8 mouse cellular contexts compared by ENCODE assay signal in genomic region chr10:116260658-116261433, GRCm38 (mm10). TPM values are rescaled to one million over a fixed set of nuclear protein-coding genes. Genes with fewer than 3 reads are reported as not detected.
DNase-seq lines count a peak whose midpoint lies in the region; ATAC-seq and TF ChIP-seq lines count a peak whose summit lies in the region.

No protein-coding gene starts in this region.

- H3K9me3 ChIP-seq in intestine, embryonic 15.5 days, result no peaks in the 10 kb centered on the region
- H3K9me3 ChIP-seq in intestine, postnatal 0 days (ENCODE audit: control insufficient read depth), result no peaks in the 10 kb centered on the region
- H3K9me3 ChIP-seq in embryonic facial prominence, embryonic 10.5 days, result no peaks in the 10 kb centered on the region
- no peaks in the 10 kb centered on the region for H3K9me3 ChIP-seq in limb, embryonic 14.5 days (ENCODE audit: control insufficient read depth, low read length)

- no peak overlapping the region for H3K4me2 ChIP-seq in intestine, embryonic 15.5 days (replicated peaks)
- H3K4me2 ChIP-seq in intestine, postnatal 0 days (replicated peaks; ENCODE audit: low read depth), result no peak overlapping the region
- H3K4me2 ChIP-seq in limb, embryonic 14.5 days (replicated peaks; ENCODE audit: low read depth, low read length, severe bottlenecking), result no peak overlapping the region

- peaks cover 10% of the 10 kb centered on the region; the same call in 1 of the 2 replicates for H3K4me1 ChIP-seq in intestine, embryonic 15.5 days (replicated peaks)
- no peaks in the 10 kb centered on the region for H3K4me1 ChIP-seq in intestine, postnatal 0 days (replicated peaks; ENCODE audit: control insufficient read depth, insufficient read depth, low read length)
- H3K4me1 ChIP-seq in embryonic facial prominence, embryonic 10.5 days, result peaks cover 13% of the 10 kb centered on the region; the same call in 1 of the 2 replicates
- peaks cover 12% of the 10 kb centered on the region; the same call in 1 of the 2 replicates for H3K4me1 ChIP-seq in limb, embryonic 14.5 days (ENCODE audit: control insufficient read depth, insufficient read depth, low read length)

- peak; percentile 44; the same call in 1 of the 2 replicates for ATAC-seq in intestine, embryonic 15.5 days
- no peak for ATAC-seq in intestine, postnatal 0 days
- peak; percentile 50 for ATAC-seq in limb, embryonic 14.5 days (ENCODE audit: low FRiP score, low read depth)
- no peak for ATAC-seq in monocyte, adult 5-6 weeks (replicated peaks; ENCODE audit: insufficient number of reproducible peaks, low FRiP score, low TSS enrichment, poor library complexity, severe bottlenecking)

- TF ChIP-seq CTCF in intestine, postnatal 0 days (IDR thresholded peaks at IDR 0.05; ENCODE audit: low read depth), result no peak

- DNase-seq in NIH3T3 (ENCODE audit: low read depth), result peak; percentile 80
- peak; percentile 18 for DNase-seq in embryonic facial prominence, embryonic 10.5 days (ENCODE audit: low spot score)
- peak; percentile 57 to 71 for DNase-seq in heart, postnatal 14 days
- peak; percentile 65 for DNase-seq in limb, embryonic 14.5 days (ENCODE audit: low spot score)
- no peak for DNase-seq in spleen, postnatal 4 days (ENCODE audit: low spot score in 2 of 2)

- no peak overlapping the region; the same call in 1 of the 2 replicates for H3K27ac ChIP-seq in intestine, embryonic 15.5 days
- H3K27ac ChIP-seq in intestine, postnatal 0 days (ENCODE audit: low read depth, low read length), result no peak overlapping the region
- H3K27ac ChIP-seq in embryonic facial prominence, embryonic 10.5 days (replicated peaks), result no peak overlapping the region; the same call in 1 of the 2 replicates
- no peak overlapping the region for H3K27ac ChIP-seq in limb, embryonic 14.5 days (replicated peaks; ENCODE audit: low read depth, low read length)

- no peak overlapping the region for H3K9ac ChIP-seq in intestine, embryonic 15.5 days
- H3K9ac ChIP-seq in intestine, postnatal 0 days (ENCODE audit: low read depth, low read length), result no peak overlapping the region
- no peak overlapping the region for H3K9ac ChIP-seq in limb, embryonic 14.5 days (ENCODE audit: low read depth, low read length, severe bottlenecking)

- intact Hi-C loops in heart, postnatal 14 days (cut with DNase I), result no loop called here

- no peak overlapping the region for H3K4me3 ChIP-seq in intestine, embryonic 15.5 days (replicated peaks)
- H3K4me3 ChIP-seq in intestine, postnatal 0 days (ENCODE audit: low read depth, low read length), result no peak overlapping the region
- no peak overlapping the region for H3K4me3 ChIP-seq in embryonic facial prominence, embryonic 10.5 days
- H3K4me3 ChIP-seq in limb, embryonic 14.5 days (replicated peaks; ENCODE audit: low read length), result no peak overlapping the region

- H3K36me3 ChIP-seq in intestine, embryonic 15.5 days, result no peaks in the 10 kb centered on the region
- no peaks in the 10 kb centered on the region for H3K36me3 ChIP-seq in intestine, postnatal 0 days (ENCODE audit: control insufficient read depth, insufficient read depth)
- no peaks in the 10 kb centered on the region for H3K36me3 ChIP-seq in embryonic facial prominence, embryonic 10.5 days (replicated peaks)
- H3K36me3 ChIP-seq in limb, embryonic 14.5 days (ENCODE audit: control insufficient read depth, insufficient read depth, low read length), result no peaks in the 10 kb centered on the region

- WGBS in intestine, embryonic 15.5 days, result 49% methylated on average over 13 of the region's 13 CpGs
- 44% methylated on average over 13 of the region's 13 CpGs for WGBS in intestine, postnatal 0 days
- 75% methylated on average over 13 of the region's 13 CpGs for WGBS in embryonic facial prominence, embryonic 10.5 days
- WGBS in limb, embryonic 14.5 days, result 63% methylated on average over 13 of the region's 13 CpGs

- H3K27me3 ChIP-seq in intestine, embryonic 15.5 days (replicated peaks), result no peaks in the 10 kb centered on the region
- no peaks in the 10 kb centered on the region for H3K27me3 ChIP-seq in intestine, postnatal 0 days (replicated peaks; ENCODE audit: control insufficient read depth, insufficient read depth, low read length)
- H3K27me3 ChIP-seq in embryonic facial prominence, embryonic 10.5 days (replicated peaks; ENCODE audit: low read depth, poor library complexity, severe bottlenecking), result no peaks in the 10 kb centered on the region
- no peaks in the 10 kb centered on the region for H3K27me3 ChIP-seq in limb, embryonic 14.5 days (ENCODE audit: control insufficient read depth, insufficient read depth, low read length)

- TF ChIP-seq POLR2A in limb, embryonic 14.5 days (IDR thresholded peaks at IDR 0.05; ENCODE audit: borderline replicate concordance, extremely low read depth, insufficient read depth, insufficient read length), result no peak

RNA-seq across cellular contexts. Expression of gene Ptprb, which starts 14.5 kb away (rescaled TPM):
- polyA plus RNA-seq in intestine, embryonic 15.5 days (2015; fragmentation: Nextera tagmentation; extraction: Ambion mirVana), result 4.6 and 4.7 TPM in 2 replicates
- polyA plus RNA-seq in intestine, postnatal 0 days (2015; fragmentation: Nextera tagmentation; extraction: Ambion mirVana), result 3.2 and 3.7 TPM in 2 replicates
- 1.9 and 2.0 TPM in 2 replicates for polyA plus RNA-seq in embryonic facial prominence, embryonic 10.5 days (2016; fragmentation: Nextera tagmentation; extraction: Ambion mirVana)
- total RNA-seq in heart, postnatal 14 days (2021), result 100 to 1,000 TPM in 1 of 2 experiments, 10 to 100 TPM in 1; 99.2 to 103 TPM
- 2.0 and 2.3 TPM in 2 replicates for polyA plus RNA-seq in limb, embryonic 14.5 days (2012; rRNA removed)
- 3.3 and 3.4 TPM in 2 replicates for polyA plus RNA-seq in limb, embryonic 14.5 days (2014; fragmentation: Nextera tagmentation; extraction: Ambion mirVana)
- not detected in 3 replicates for total RNA-seq in monocyte, adult 5-6 weeks (2017)

Comparison
In these comparisons a context has a peak if more than half of its experiments do, and no peak if none do; other contexts are left out.
1. ATAC-seq: peak in intestine, embryonic 15.5 days (single experiment) and limb, embryonic 14.5 days (single experiment); none in intestine, postnatal 0 days (single experiment) and monocyte, adult 5-6 weeks (single experiment).
2. DNase-seq: peak in NIH3T3 (single experiment), embryonic facial prominence, embryonic 10.5 days (single experiment), heart, postnatal 14 days (2 of 2) and limb, embryonic 14.5 days (single experiment); none in spleen, postnatal 4 days (0 of 2).